Mouse (Mus musculus): ENCODE data around the gene Zranb1. TPM values are rescaled to one million over a fixed set of nuclear protein-coding genes. Genes with fewer than 3 reads are reported as not detected.

The Zranb1 gene
- total RNA-seq, 1 experiment from 2014 or later: 65.4 TPM

GRCm38 (mm10) chr7:132989839-132990238 is 58.9 kb downstream of the Zranb1 start:
- no peak for ATAC-seq (replicated peaks in 1 of 2; ENCODE audit: insufficient read depth in 1 of 2, low FRiP score in 2 of 2, low TSS enrichment in 1 of 2, low read depth in 1 of 2, poor library complexity in 2 of 2, severe bottlenecking in 2 of 2)

- no peak for ATAC-seq (replicated peaks in 1 of 2; ENCODE audit: insufficient read depth in 1 of 2, low FRiP score in 2 of 2, low TSS enrichment in 1 of 2, low read depth in 1 of 2, poor library complexity in 2 of 2, severe bottlenecking in 2 of 2)
These were observed 60.4 kb downstream of the Zranb1 start for GRCm38 (mm10) chr7:132991240-132991900.

- no peak for ATAC-seq (replicated peaks in 1 of 2; ENCODE audit: insufficient read depth in 1 of 2, low FRiP score in 2 of 2, low TSS enrichment in 1 of 2, low read depth in 1 of 2, poor library complexity in 2 of 2, severe bottlenecking in 2 of 2)
These were observed 62.1 kb downstream of the Zranb1 start for GRCm38 (mm10) chr7:132992967-132993615.

GRCm38 (mm10) chr7:132994120-132994519 is 63.2 kb downstream of the Zranb1 start:
- ATAC-seq (replicated peaks in 1 of 2; ENCODE audit: insufficient read depth in 1 of 2, low FRiP score in 2 of 2, low TSS enrichment in 1 of 2, low read depth in 1 of 2, poor library complexity in 2 of 2, severe bottlenecking in 2 of 2): no peak

GRCm38 (mm10) chr7:132994628-132995191 is 63.8 kb downstream of the Zranb1 start:
- ATAC-seq (replicated peaks in 1 of 2; ENCODE audit: insufficient read depth in 1 of 2, low FRiP score in 2 of 2, low TSS enrichment in 1 of 2, low read depth in 1 of 2, poor library complexity in 2 of 2, severe bottlenecking in 2 of 2): no peak

- 0 out of 4 replicates have a peak, but pooled peaks have one; percentile 30 to 40 for ATAC-seq (replicated peaks in 1 of 2; ENCODE audit: insufficient read depth in 1 of 2, low FRiP score in 2 of 2, low TSS enrichment in 1 of 2, low read depth in 1 of 2, poor library complexity in 2 of 2, severe bottlenecking in 2 of 2)
These were observed 65.4 kb downstream of the Zranb1 start for GRCm38 (mm10) chr7:132996391-132996790.

GRCm38 (mm10) chr7:132998639-132999038 is 67.7 kb downstream of the Zranb1 start:
- no peak for ATAC-seq (replicated peaks in 1 of 2; ENCODE audit: insufficient read depth in 1 of 2, low FRiP score in 2 of 2, low TSS enrichment in 1 of 2, low read depth in 1 of 2, poor library complexity in 2 of 2, severe bottlenecking in 2 of 2)

GRCm38 (mm10) chr7:132999061-132999460 is 68.1 kb downstream of the Zranb1 start:
- ATAC-seq (replicated peaks in 1 of 2; ENCODE audit: insufficient read depth in 1 of 2, low FRiP score in 2 of 2, low TSS enrichment in 1 of 2, low read depth in 1 of 2, poor library complexity in 2 of 2, severe bottlenecking in 2 of 2): no peak

GRCm38 (mm10) chr7:133001388-133001787 is 70.4 kb downstream of the Zranb1 start:
- no peak for ATAC-seq (replicated peaks in 1 of 2; ENCODE audit: insufficient read depth in 1 of 2, low FRiP score in 2 of 2, low TSS enrichment in 1 of 2, low read depth in 1 of 2, poor library complexity in 2 of 2, severe bottlenecking in 2 of 2)

GRCm38 (mm10) chr7:133002271-133002670 is 71.3 kb downstream of the Zranb1 start:
- no peak for ATAC-seq (replicated peaks in 1 of 2; ENCODE audit: insufficient read depth in 1 of 2, low FRiP score in 2 of 2, low TSS enrichment in 1 of 2, low read depth in 1 of 2, poor library complexity in 2 of 2, severe bottlenecking in 2 of 2)

GRCm38 (mm10) chr7:133003421-133003820 is 72.5 kb downstream of the Zranb1 start:
- ATAC-seq (replicated peaks in 1 of 2; ENCODE audit: insufficient read depth in 1 of 2, low FRiP score in 2 of 2, low TSS enrichment in 1 of 2, low read depth in 1 of 2, poor library complexity in 2 of 2, severe bottlenecking in 2 of 2): peak; percentile 87 to 93

- ATAC-seq (replicated peaks in 1 of 2; ENCODE audit: insufficient read depth in 1 of 2, low FRiP score in 2 of 2, low TSS enrichment in 1 of 2, low read depth in 1 of 2, poor library complexity in 2 of 2, severe bottlenecking in 2 of 2): no peak
These were observed 74.8 kb downstream of the Zranb1 start for GRCm38 (mm10) chr7:133005772-133006171.

GRCm38 (mm10) chr7:133007343-133007742 is 76.4 kb downstream of the Zranb1 start:
- no peak; a peak in 1 of 4 replicates for ATAC-seq (replicated peaks in 1 of 2; ENCODE audit: insufficient read depth in 1 of 2, low FRiP score in 2 of 2, low TSS enrichment in 1 of 2, low read depth in 1 of 2, poor library complexity in 2 of 2, severe bottlenecking in 2 of 2)

GRCm38 (mm10) chr7:133008663-133009062 is 77.7 kb downstream of the Zranb1 start:
- no peak for ATAC-seq (replicated peaks in 1 of 2; ENCODE audit: insufficient read depth in 1 of 2, low FRiP score in 2 of 2, low TSS enrichment in 1 of 2, low read depth in 1 of 2, poor library complexity in 2 of 2, severe bottlenecking in 2 of 2)

- no peak for ATAC-seq (replicated peaks in 1 of 2; ENCODE audit: insufficient read depth in 1 of 2, low FRiP score in 2 of 2, low TSS enrichment in 1 of 2, low read depth in 1 of 2, poor library complexity in 2 of 2, severe bottlenecking in 2 of 2)
These were observed 78.7 kb downstream of the Zranb1 start for GRCm38 (mm10) chr7:133009676-133010075.

- ATAC-seq (replicated peaks in 1 of 2; ENCODE audit: insufficient read depth in 1 of 2, low FRiP score in 2 of 2, low TSS enrichment in 1 of 2, low read depth in 1 of 2, poor library complexity in 2 of 2, severe bottlenecking in 2 of 2): no peak
These were observed 79.5 kb downstream of the Zranb1 start for GRCm38 (mm10) chr7:133010477-133010876.

- no peak for ATAC-seq (replicated peaks in 1 of 2; ENCODE audit: insufficient read depth in 1 of 2, low FRiP score in 2 of 2, low TSS enrichment in 1 of 2, low read depth in 1 of 2, poor library complexity in 2 of 2, severe bottlenecking in 2 of 2)
These were observed 80.2 kb downstream of the Zranb1 start for GRCm38 (mm10) chr7:133011191-133011590.

GRCm38 (mm10) chr7:133011611-133012010 is 80.7 kb downstream of the Zranb1 start:
- ATAC-seq (replicated peaks in 1 of 2; ENCODE audit: insufficient read depth in 1 of 2, low FRiP score in 2 of 2, low TSS enrichment in 1 of 2, low read depth in 1 of 2, poor library complexity in 2 of 2, severe bottlenecking in 2 of 2): no peak

Measured in hematopoietic stem cell, adult 5-6 weeks (primary cell).